Mouse (Mus musculus) thymus, postnatal 10 days (tissue): Measurements from ENCODE around the gene Kank2.

Source experiments
- DNase-seq, 2 experiments: peaks; one replicate each; pipeline ENCODE4 v3.0.0; 2021; ENCODE audit warnings: low spot score in 2 of 2

Kank2 gene

GRCm38 (mm10) chr9:21717015-21717414 lies 81.5 kb downstream of the Kank2 start:
- no peak for DNase-seq
